11 mouse cellular contexts compared by ENCODE assay signal in genomic region chr6:100363683-100364082, GRCm38 (mm10).
DNase-seq lines count a peak whose midpoint lies in the region; ATAC-seq and TF ChIP-seq lines count a peak whose summit lies in the region.
"Had no signal": no experiment of that assay in that cellular context is flagged by ENCODE, and none has a peak within 500 bp of the region (broad histone marks: within the 10 kb centered on the region; RNA-seq: fewer than 3 reads in every experiment).

No protein-coding gene starts in this region.

- no peak overlapping the region for H3K27ac ChIP-seq in layer of hippocampus, adult 2 months
- H3K27ac ChIP-seq: hindbrain, embryonic 10.5 days; limb, embryonic 12.5 days; lung, embryonic 15.5 days had no signal

- peak; percentile 26 for DNase-seq in kidney, adult 9 months
- DNase-seq in kidney, postnatal 10 days = no peak
- peak; percentile 18 for DNase-seq in adrenal gland, postnatal 25 days
- DNase-seq in layer of hippocampus, adult 2 months (ENCODE audit: low spot score in 2 of 2) = peak; percentile 75 to 88
- peak; percentile 80 to 81 for DNase-seq in right cerebral cortex, adult 2 months (ENCODE audit: low spot score in 2 of 2)
- no peak for DNase-seq in spleen, postnatal 10 days (ENCODE audit: low spot score in 2 of 2)
- no peak for DNase-seq in embryo, embryonic 11 days

- H3K4me3 ChIP-seq in layer of hippocampus, adult 2 months = no peak overlapping the region
- H3K4me3 ChIP-seq: hindbrain, embryonic 10.5 days; limb, embryonic 12.5 days; lung, embryonic 15.5 days had no signal

- ATAC-seq in inflammation-experienced regulatory T-cells, adult 6 months = no peak

- TF ChIP-seq CTCF in layer of hippocampus, adult 2 months (conservative IDR thresholded peaks at IDR 0.05) = no peak

Comparison
In these comparisons a context has a peak if more than half of its experiments do, and no peak if none do; other contexts are left out.
1. DNase-seq: peak in kidney, adult 9 months (single experiment), adrenal gland, postnatal 25 days (single experiment), layer of hippocampus, adult 2 months (2 of 2) and right cerebral cortex, adult 2 months (2 of 2); none in kidney, postnatal 10 days (single experiment), spleen, postnatal 10 days (0 of 2) and embryo, embryonic 11 days (single experiment).